Mouse (Mus musculus): Measurements from ENCODE around the gene Gna15. TPM values are rescaled to one million over a fixed set of nuclear protein-coding genes. Genes with fewer than 3 reads are reported as not detected.

The Gna15 gene
- total RNA-seq (2017), result 25.3 and 40.2 TPM in 2 replicates

DNA sequence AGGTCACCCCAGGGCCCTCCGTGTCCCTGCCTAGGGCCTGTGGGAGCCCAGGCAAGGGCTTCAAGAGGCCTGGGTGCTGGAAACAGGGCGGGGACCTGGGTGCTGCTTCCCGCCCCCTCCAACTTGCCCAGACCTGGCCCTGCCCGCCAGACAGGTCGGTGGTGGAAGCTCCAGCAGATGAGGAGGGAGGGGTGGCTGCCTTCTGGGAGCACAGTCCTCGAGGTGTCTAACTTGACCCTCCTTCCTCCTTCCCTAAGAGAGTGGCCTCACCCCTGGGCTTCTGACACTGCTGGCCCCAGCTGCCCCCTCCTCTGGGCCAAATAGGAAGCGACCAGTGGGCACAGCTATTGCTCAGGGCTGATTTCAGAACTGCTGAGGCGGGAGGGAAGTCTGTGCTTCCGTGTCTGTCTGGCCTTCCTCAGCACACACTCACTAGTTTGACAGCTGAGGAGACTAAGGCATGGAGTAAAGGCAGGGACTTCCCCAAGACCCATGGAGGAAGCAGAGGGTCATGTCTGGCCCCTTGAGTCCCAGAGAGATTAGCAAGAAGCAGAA is at the start of gene Gna15:
Gna15 (minus strand) TSS at position 175 of the 555 bp plus-strand sequence.
- ATAC-seq (replicated peaks in 1 of 2; ENCODE audit: insufficient read depth in 1 of 2, low FRiP score in 2 of 2, low TSS enrichment in 1 of 2, low read depth in 1 of 2, poor library complexity in 2 of 2, severe bottlenecking in 2 of 2), result peak; percentile 62 to 66

DNA sequence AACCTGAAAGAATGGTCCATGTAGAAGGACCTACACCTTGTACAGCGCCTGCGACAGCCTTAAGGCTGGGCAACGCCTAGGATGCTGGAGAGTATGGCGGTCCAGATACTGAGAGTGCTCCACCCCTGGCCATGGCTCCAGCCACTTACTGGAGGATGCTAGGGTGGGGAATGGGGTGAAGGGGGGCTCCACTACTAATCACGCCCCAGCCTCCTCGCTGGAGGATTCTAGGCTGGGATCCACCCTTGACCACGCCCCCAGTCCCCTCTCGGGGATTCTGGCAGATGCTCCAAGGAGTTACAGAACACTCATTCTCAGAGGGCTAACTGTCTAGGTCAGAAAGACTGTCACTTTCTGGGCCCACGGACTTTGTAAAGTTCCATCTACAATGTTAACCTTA is 49.0 kb upstream of the Gna15 start:
- no peak for ATAC-seq (replicated peaks in 1 of 2; ENCODE audit: insufficient read depth in 1 of 2, low FRiP score in 2 of 2, low TSS enrichment in 1 of 2, low read depth in 1 of 2, poor library complexity in 2 of 2, severe bottlenecking in 2 of 2)

DNA sequence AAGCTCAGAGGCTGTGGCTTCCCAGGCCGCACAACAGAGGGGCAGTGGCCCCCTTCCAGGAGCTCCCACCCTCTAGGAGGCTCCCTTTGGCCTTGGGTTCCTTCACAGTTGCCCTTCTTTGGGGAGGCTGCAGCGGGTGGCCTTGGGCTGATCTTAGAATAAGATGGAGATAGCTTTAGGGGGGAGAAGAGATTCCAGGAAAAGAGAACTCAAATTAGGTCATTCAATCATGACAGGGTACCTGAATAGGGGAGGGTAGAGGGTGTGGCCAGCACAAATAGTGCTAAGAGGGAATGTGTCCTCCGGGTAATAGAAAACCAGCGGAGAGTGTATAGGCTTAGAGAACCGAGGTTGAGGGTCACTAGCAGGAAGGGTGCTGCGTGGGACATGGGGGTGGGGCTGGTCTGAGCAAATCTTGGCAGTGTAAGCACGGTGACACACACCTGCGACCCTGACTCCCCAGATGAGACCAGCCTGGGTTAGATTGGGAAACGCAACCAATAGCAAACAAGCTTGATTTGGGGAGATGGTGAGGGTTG is 48.2 kb upstream of the Gna15 start:
- ATAC-seq (replicated peaks in 1 of 2; ENCODE audit: insufficient read depth in 1 of 2, low FRiP score in 2 of 2, low TSS enrichment in 1 of 2, low read depth in 1 of 2, poor library complexity in 2 of 2, severe bottlenecking in 2 of 2), result no peak

DNA sequence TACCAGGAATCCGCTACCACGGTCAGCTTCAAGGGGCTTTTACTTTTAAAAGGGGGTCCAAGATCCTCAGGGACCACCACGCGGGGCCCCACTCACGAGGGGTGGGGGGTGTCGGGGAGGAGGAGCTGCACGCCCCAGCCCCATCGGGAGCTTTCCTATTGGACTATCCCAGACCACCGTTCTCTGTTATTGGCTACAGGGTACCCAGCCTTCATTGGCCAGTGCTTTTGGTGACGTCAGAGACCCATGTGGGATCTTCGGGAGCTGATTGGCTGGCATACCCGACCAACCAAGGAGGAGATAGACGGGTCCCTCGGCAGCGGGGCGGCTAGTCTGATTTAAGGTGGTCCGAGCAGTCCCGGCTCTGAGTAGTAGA is 47.5 kb upstream of the Gna15 start:
- peak; percentile 91 to 95 for ATAC-seq (replicated peaks in 1 of 2; ENCODE audit: insufficient read depth in 1 of 2, low FRiP score in 2 of 2, low TSS enrichment in 1 of 2, low read depth in 1 of 2, poor library complexity in 2 of 2, severe bottlenecking in 2 of 2)

GRCm38 (mm10) chr10:81570831-81571500 is 46.9 kb upstream of the Gna15 start:
- ATAC-seq (replicated peaks in 1 of 2; ENCODE audit: insufficient read depth in 1 of 2, low FRiP score in 2 of 2, low TSS enrichment in 1 of 2, low read depth in 1 of 2, poor library complexity in 2 of 2, severe bottlenecking in 2 of 2), result peak; percentile 37 to 38

DNA sequence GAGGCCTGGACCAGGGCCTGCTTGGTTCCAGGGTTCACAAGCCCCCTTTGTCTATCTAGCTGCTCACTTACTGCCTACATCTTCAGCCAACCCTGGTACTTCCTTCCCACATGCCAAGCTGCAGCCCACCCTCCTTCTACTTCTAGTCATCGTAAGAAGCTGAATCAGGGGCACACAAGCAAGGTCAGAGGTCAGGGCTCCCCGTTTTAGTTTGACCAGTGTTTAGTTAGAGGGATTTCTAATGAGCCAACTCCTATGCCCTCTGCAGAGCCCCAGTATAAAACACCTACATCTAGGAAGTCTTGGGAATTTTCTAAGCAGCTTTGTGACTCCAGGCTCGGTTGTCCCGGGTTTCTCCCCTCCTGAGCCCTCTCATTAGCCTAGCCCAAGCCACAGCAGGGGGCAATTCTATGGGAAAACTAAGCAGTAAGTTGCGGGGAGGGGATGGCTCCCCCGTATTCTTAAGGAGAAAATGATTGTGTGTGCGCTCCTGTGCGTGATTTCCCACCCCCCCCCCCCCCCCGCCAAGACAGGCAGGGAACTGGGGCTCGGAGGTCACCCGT is 46.3 kb upstream of the Gna15 start:
- no peak for ATAC-seq (replicated peaks in 1 of 2; ENCODE audit: insufficient read depth in 1 of 2, low FRiP score in 2 of 2, low TSS enrichment in 1 of 2, low read depth in 1 of 2, poor library complexity in 2 of 2, severe bottlenecking in 2 of 2)

DNA sequence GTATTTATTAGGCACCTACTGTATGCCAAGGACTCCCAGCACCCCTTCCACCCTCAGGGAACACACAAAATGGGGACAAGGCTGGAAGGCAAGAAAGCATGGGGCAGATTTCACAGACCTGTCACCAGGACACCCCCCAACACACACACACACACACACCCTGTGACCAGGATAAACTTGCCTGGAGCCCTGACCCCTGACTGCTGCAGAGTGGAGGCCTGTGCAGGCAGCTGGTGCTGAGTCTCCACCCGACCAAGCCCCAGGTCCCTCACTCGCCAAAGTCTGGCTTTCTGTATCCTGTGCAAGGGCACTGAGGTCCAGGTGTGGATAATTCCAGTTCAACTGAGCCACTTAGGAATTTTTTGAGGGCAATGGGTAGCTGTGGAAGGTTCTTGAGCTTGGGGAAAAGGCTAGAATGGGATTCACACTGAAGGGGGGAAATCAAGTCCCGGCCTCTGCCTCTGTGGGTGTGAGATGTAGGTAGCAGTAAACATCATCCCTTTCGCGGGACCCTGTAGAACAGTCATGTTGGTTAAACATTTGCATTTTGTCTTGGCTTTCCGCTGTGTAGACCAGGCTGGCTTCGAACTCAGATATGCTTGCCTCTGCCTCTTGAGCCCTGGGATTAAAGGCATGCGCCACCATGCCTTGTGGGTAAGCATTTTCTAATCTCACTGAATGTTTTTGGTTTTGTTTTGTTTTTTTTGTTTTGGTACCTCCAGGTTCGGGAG is 45.6 kb upstream of the Gna15 start:
- no peak for ATAC-seq (replicated peaks in 1 of 2; ENCODE audit: insufficient read depth in 1 of 2, low FRiP score in 2 of 2, low TSS enrichment in 1 of 2, low read depth in 1 of 2, poor library complexity in 2 of 2, severe bottlenecking in 2 of 2)

DNA sequence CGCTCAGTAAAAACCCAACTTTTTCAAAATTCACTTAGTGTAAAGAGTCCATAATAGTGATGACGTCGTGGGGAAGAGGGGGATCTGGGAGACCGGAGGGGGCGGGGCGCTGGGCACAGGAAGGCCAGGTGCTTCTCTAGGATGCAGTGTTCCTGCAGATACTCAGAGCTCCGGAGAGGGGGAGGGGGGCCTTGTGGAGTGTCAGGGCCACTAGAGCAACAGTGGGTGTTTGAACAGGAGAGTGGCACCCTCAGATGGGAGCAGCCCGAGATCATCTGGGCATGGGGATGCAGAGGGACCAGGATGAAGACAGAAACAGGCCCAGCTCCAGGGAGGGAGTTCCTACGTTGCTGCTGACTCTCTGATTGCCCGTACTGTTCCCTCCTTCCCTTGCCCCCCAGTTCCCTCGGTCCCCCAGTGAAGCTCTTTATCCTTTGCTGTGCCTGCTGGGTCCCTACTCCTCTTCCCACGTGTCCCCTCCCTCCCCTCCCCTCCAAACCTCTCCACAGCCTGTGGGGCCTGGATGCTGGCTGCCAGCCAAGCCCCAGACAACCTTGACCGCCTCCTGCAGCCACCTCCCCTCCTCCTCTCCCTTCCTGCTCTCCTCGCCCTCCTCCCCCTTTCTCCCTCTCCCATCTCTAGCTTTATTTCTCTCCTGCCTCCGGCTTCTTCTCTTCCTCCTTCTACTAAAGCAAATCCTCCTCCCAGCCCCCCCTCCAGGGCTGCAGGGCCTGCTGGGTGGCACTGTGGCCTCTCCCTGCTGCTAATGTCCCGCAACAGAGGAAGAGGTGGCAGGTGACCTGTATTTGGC is 44.6 kb upstream of the Gna15 start:
- ATAC-seq (replicated peaks in 1 of 2; ENCODE audit: insufficient read depth in 1 of 2, low FRiP score in 2 of 2, low TSS enrichment in 1 of 2, low read depth in 1 of 2, poor library complexity in 2 of 2, severe bottlenecking in 2 of 2), result no peak

GRCm38 (mm10) chr10:81565257-81566228 is 41.5 kb upstream of the Gna15 start:
- no peak for ATAC-seq (replicated peaks in 1 of 2; ENCODE audit: insufficient read depth in 1 of 2, low FRiP score in 2 of 2, low TSS enrichment in 1 of 2, low read depth in 1 of 2, poor library complexity in 2 of 2, severe bottlenecking in 2 of 2)

DNA sequence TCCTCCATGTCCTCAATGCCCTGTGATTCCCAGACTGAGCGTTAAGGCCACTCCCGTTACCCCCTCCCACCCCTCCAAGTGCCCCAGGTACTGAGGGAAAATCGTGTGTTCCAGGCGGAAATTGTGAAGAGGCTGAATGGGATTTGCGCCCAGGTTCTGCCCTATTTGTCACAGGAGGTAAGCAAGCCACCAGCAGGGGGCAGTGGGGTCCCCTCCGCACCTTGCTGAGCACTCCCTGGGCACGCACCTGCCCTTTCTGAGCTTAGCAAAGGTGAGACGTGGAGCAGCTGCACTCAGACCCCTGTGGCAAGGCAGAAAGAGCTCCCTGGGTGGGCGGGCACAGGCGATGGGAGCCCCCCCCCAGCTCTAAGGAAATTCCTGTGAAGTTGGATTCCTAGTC is 40.7 kb upstream of the Gna15 start:
- ATAC-seq (replicated peaks in 1 of 2; ENCODE audit: insufficient read depth in 1 of 2, low FRiP score in 2 of 2, low TSS enrichment in 1 of 2, low read depth in 1 of 2, poor library complexity in 2 of 2, severe bottlenecking in 2 of 2), result no peak

DNA sequence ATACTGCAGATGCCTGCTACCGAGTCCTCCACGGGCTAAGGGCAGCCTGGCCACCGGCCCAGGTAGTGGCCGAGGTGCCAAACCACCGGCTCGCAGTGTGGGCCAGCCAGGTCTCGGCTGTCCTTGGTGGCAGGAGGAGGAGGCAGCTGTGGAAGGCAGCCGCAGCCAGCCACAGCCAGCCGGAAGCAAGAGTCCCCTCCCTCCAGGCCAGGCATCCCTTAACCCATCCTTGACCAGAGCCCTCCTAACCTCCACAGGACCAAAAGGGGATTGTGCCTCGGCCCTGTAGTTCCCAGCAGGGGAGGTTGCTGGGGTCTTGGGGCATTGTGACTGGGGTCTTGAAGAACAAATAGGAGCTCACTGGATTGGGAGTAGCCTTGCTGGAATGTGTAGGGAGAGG is 40.2 kb upstream of the Gna15 start:
- ATAC-seq (replicated peaks in 1 of 2; ENCODE audit: insufficient read depth in 1 of 2, low FRiP score in 2 of 2, low TSS enrichment in 1 of 2, low read depth in 1 of 2, poor library complexity in 2 of 2, severe bottlenecking in 2 of 2), result 0 out of 4 replicates have a peak, but pooled peaks have one; percentile 5 to 12

DNA sequence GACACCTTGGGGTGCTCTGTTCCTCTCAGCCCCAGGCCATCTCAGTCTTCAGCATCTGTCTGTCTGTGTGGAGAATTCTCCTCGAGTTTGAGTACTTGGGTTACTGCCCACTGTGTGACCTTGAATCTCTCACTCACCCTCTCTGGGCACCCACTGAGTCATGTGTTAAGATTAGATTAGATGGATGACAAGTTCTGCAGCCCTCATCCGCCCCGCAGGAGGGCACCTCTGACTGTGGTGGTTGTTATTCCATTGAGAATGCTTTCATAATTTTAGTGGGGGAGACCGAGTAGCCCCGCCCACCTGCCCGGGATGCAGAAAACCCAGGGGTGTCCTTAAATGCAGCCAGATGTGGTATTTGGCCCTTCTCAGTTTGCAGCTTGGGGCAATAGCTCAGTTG is 39.5 kb upstream of the Gna15 start:
- no peak for ATAC-seq (replicated peaks in 1 of 2; ENCODE audit: insufficient read depth in 1 of 2, low FRiP score in 2 of 2, low TSS enrichment in 1 of 2, low read depth in 1 of 2, poor library complexity in 2 of 2, severe bottlenecking in 2 of 2)

GRCm38 (mm10) chr10:81562411-81562810 is 38.4 kb upstream of the Gna15 start:
- no peak for ATAC-seq (replicated peaks in 1 of 2; ENCODE audit: insufficient read depth in 1 of 2, low FRiP score in 2 of 2, low TSS enrichment in 1 of 2, low read depth in 1 of 2, poor library complexity in 2 of 2, severe bottlenecking in 2 of 2)

- peak; percentile 47 to 50; a peak in 2 of 4 replicates for ATAC-seq (replicated peaks in 1 of 2; ENCODE audit: insufficient read depth in 1 of 2, low FRiP score in 2 of 2, low TSS enrichment in 1 of 2, low read depth in 1 of 2, poor library complexity in 2 of 2, severe bottlenecking in 2 of 2)
These were observed 36.9 kb upstream of the Gna15 start for GRCm38 (mm10) chr10:81560719-81561459.

DNA sequence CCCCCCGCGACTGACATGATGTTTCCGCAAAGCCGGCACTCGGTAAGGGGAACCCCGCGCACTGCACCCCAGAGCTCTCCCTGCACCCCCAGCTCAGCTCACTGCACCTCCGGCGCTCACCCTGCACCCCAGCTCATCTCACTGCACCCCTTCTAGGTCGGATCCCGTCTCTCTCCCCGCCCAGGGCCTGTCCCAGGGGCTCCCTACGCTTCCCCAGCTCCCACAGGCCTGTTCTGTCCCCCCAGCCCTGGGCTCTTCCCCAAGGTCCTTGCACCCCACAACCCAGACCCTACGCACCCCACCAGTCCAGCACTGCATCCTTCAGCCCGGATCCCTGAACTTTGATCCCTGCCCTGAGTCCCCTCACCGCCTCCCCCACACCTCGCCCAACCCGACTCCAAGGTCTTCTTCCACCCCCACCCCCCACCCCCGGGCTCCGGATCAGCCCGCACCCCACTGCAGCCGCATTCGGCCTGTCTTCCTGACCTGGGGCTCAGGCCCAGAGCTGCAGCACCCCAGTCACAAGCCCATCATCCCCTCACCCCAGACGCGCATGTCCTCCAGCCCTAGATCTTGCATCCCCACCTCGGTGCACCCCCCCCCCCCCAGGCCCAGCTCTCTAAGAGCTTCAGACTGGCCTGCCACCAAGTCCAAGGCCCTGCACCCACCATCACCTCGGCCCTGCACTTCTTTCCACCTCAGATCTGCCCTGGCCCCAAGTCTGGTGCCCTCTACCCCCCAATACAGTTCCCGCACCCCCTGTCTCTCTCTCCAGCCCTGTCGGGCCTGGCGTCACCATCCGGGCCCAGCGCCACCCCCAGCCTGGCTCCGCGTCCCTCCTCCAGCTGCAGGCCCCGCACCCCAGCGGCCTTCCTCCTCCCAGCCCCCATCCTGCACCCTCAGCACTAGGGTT is 35.9 kb upstream of the Gna15 start:
- ATAC-seq (replicated peaks in 1 of 2; ENCODE audit: insufficient read depth in 1 of 2, low FRiP score in 2 of 2, low TSS enrichment in 1 of 2, low read depth in 1 of 2, poor library complexity in 2 of 2, severe bottlenecking in 2 of 2), result peak; percentile 30 to 48; a peak in 3 of 4 replicates
